Mouse (Mus musculus) MEL (cell line): ENCODE data around the gene Igfbp2.

Experiments used
- CHD2 ChIP-seq: IDR thresholded peaks from 2 replicates; pipeline ENCODE4 v1.6.1; 2011; ENCODE audit warnings: low read length, improper control_type of control experiment
- CTCF ChIP-seq, 3 experiments: IDR thresholded peaks in 2 of 3; conservative IDR thresholded peaks in 1 of 3; 2 replicates each; pipeline ENCODE4 v1.5.1; 2011 to 2012; ENCODE audit warnings: low read length in 3 of 3, low read depth in 2 of 3, mild to moderate bottlenecking in 2 of 3, improper control_type of control experiment in 1 of 3, inconsistent platforms in 1 of 3, mixed read lengths in 1 of 3, moderate library complexity in 1 of 3; ENCODE audit not compliant: control insufficient read depth in 1 of 3, insufficient read depth in 1 of 3, poor library complexity in 1 of 3, severe bottlenecking in 1 of 3
- EP300 ChIP-seq, 2 experiments: IDR thresholded peaks; 2 replicates each; pipeline ENCODE4 v1.6.1; 2011; ENCODE audit warnings: improper control_type of control experiment in 2 of 2, low read length in 2 of 2, low read depth in 1 of 2, mild to moderate bottlenecking in 1 of 2
- GABPA ChIP-seq: IDR thresholded peaks from 2 replicates; pipeline ENCODE4 v1.6.1; 2012; ENCODE audit warnings: low read depth, mild to moderate bottlenecking, inconsistent platforms, low read length, improper control_type of control experiment, moderate library complexity
- MAX ChIP-seq: IDR thresholded peaks from 2 replicates; pipeline ENCODE4 v1.6.1; 2011; ENCODE audit warnings: low read length, improper control_type of control experiment
- MYC ChIP-seq: IDR thresholded peaks from 2 replicates; pipeline ENCODE4 v1.6.1; 2011; ENCODE audit warnings: low read depth, mild to moderate bottlenecking, low read length, improper control_type of control experiment, moderate library complexity
- NELFE ChIP-seq: IDR thresholded peaks from 2 replicates; pipeline ENCODE4 v1.6.1; 2011; ENCODE audit warnings: low read depth, low read length, improper control_type of control experiment
- POLR2A ChIP-seq, 2 experiments: IDR thresholded peaks; 2 replicates each; pipeline ENCODE4 v1.6.1; 2011 to 2012; ENCODE audit warnings: low read length in 2 of 2, mild to moderate bottlenecking in 2 of 2, control low read depth in 1 of 2, improper control_type of control experiment in 1 of 2, low read depth in 1 of 2, moderate library complexity in 1 of 2; ENCODE audit not compliant: control insufficient read depth in 1 of 2, insufficient read depth in 1 of 2, poor library complexity in 1 of 2
- ZC3H11A ChIP-seq: IDR thresholded peaks from 2 replicates; pipeline ENCODE4 v1.6.1; 2012; ENCODE audit warnings: low read depth, mild to moderate bottlenecking, inconsistent platforms, low read length, improper control_type of control experiment
- ZMIZ1 ChIP-seq: IDR thresholded peaks from 2 replicates; pipeline ENCODE4 v1.6.1; 2012; ENCODE audit warnings: low read depth, mild to moderate bottlenecking, inconsistent platforms, low read length, improper control_type of control experiment, moderate library complexity

GRCm38 (mm10) chr1:72875708-72876107 lies 51.4 kb downstream of the Igfbp2 start:
- TF ChIP-seq CTCF (IDR thresholded peaks at IDR 0.05 in 2 of 3, conservative IDR thresholded peaks at IDR 0.05 in 1 of 3; ENCODE audit: control insufficient read depth in 1 of 3, insufficient read depth in 1 of 3, low read depth in 2 of 3, low read length in 3 of 3, poor library complexity in 1 of 3, severe bottlenecking in 1 of 3) (no peak), ZMIZ1 (no peak), EP300 (IDR thresholded peaks at IDR 0.05; ENCODE audit: low read depth in 1 of 2, low read length in 2 of 2) (no peak), MAX (no peak), ZC3H11A (no peak), GABPA (no peak), POLR2A (IDR thresholded peaks at IDR 0.05; ENCODE audit: control insufficient read depth in 1 of 2, insufficient read depth in 1 of 2, low read depth in 1 of 2, low read length in 2 of 2, poor library complexity in 1 of 2) (no peak), NELFE (no peak), MYC (no peak), CHD2 (no peak)
